Mouse (Mus musculus): ENCODE results near the gene Kcnn1.
A peak's percentile ranks its signal among the peaks of the same experiment; 100 is the strongest.

- TF ChIP-seq CTCF (IDR thresholded peaks at IDR 0.05; ENCODE audit: low read depth) = peak; percentile 95
- TF ChIP-seq EP300 (optimal IDR thresholded peaks at IDR 0.05) = no peak
Observed at GRCm38 (mm10) chr8:70841147-70842072, 21.6 kb downstream of the Kcnn1 start.

Measured in stomach, postnatal 0 days (tissue).